34 mouse cellular contexts compared by ENCODE assay signal in the genomic region with DNA sequence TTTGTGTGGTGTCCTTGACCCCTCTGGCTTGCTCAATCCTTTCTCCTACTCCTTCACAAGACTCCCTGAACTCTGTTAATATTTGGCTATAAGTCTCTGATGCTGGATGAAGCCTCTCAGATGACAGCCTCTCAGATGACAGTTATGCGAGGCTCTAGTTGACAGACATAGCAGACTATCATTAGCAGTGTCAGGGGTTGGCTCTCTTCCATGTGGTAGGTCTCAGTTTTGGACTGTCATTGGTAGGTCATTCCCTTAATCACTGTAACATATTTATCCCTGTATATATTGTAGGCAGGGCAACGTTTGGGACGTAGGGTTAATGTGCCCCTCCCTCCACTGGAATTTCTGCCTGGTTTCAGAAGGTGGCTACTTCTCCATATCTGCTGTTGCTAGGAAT. TPM values are rescaled to one million over a fixed set of nuclear protein-coding genes. Genes with fewer than 3 reads are reported as not detected.
"Had no signal": no experiment of that assay in that cellular context is flagged by ENCODE, and none has a peak within 500 bp of the region (broad histone marks: within the 10 kb centered on the region; RNA-seq: fewer than 3 reads in every experiment).

No protein-coding gene starts in this region.

- H3K9me3 ChIP-seq: embryonic facial prominence, embryonic 10.5 days; embryonic facial prominence, embryonic 12.5 days; embryonic facial prominence, embryonic 13.5 days; embryonic facial prominence, embryonic 15.5 days; forebrain, embryonic 10.5 days; forebrain, embryonic 12.5 days; forebrain, embryonic 13.5 days; forebrain, embryonic 15.5 days had no signal

- ATAC-seq: forebrain, embryonic 13.5 days; forebrain, embryonic 14.5 days; forebrain, embryonic 15.5 days; forebrain, embryonic 16.5 days; forebrain, postnatal 0 days had no signal

- H3K27ac ChIP-seq: embryonic facial prominence, embryonic 10.5 days; embryonic facial prominence, embryonic 12.5 days; embryonic facial prominence, embryonic 13.5 days; embryonic facial prominence, embryonic 15.5 days; forebrain, embryonic 10.5 days; forebrain, embryonic 12.5 days; forebrain, embryonic 13.5 days; forebrain, embryonic 15.5 days; gastrocnemius, adult 2 months had no signal

- DNase-seq: cerebellum, adult 18-20 months; cerebellum, adult 2 months; cerebellum, adult 8-10 months; cerebellum, adult 9-10 months; cerebellum, adult 9-11 months; cerebellum, postnatal 10 days; cerebellum, postnatal 14 days; cerebellum, postnatal 25 days; cerebellum, postnatal 36 days; embryo, embryonic 11 days; forebrain, postnatal 0 days; gastrocnemius, adult 2 months; gastrocnemius, postnatal 10 days; gastrocnemius, postnatal 14 days; gastrocnemius, postnatal 25 days; gastrocnemius, postnatal 36 days; heart, adult 11 months had no signal

- H3K4me2 ChIP-seq: embryonic facial prominence, embryonic 12.5 days; embryonic facial prominence, embryonic 13.5 days; embryonic facial prominence, embryonic 15.5 days; forebrain, embryonic 12.5 days; forebrain, embryonic 13.5 days; forebrain, embryonic 15.5 days had no signal

- H3K27me3 ChIP-seq: embryonic facial prominence, embryonic 12.5 days; embryonic facial prominence, embryonic 13.5 days; embryonic facial prominence, embryonic 15.5 days; forebrain, embryonic 12.5 days; forebrain, embryonic 13.5 days; forebrain, embryonic 15.5 days had no signal

- H3K4me3 ChIP-seq: embryonic facial prominence, embryonic 10.5 days; embryonic facial prominence, embryonic 12.5 days; embryonic facial prominence, embryonic 13.5 days; embryonic facial prominence, embryonic 15.5 days; erythroblast, embryonic 14.5 days; forebrain, embryonic 10.5 days; forebrain, embryonic 12.5 days; forebrain, embryonic 13.5 days; forebrain, embryonic 15.5 days; gastrocnemius, adult 2 months had no signal

- H3K4me1 ChIP-seq: embryonic facial prominence, embryonic 10.5 days; embryonic facial prominence, embryonic 12.5 days; embryonic facial prominence, embryonic 13.5 days; embryonic facial prominence, embryonic 15.5 days; forebrain, embryonic 10.5 days; forebrain, embryonic 12.5 days; forebrain, embryonic 13.5 days; forebrain, embryonic 15.5 days had no signal

- H3K9ac ChIP-seq: embryonic facial prominence, embryonic 12.5 days; embryonic facial prominence, embryonic 13.5 days; embryonic facial prominence, embryonic 15.5 days; forebrain, embryonic 12.5 days; forebrain, embryonic 13.5 days; forebrain, embryonic 15.5 days; forebrain, postnatal 0 days had no signal

- H3K36me3 ChIP-seq: embryonic facial prominence, embryonic 10.5 days; embryonic facial prominence, embryonic 12.5 days; embryonic facial prominence, embryonic 13.5 days; embryonic facial prominence, embryonic 15.5 days; forebrain, embryonic 10.5 days; forebrain, embryonic 12.5 days; forebrain, embryonic 15.5 days had no signal

RNA-seq across cellular contexts. Expression of gene Fstl5, which starts 22.9 kb away (rescaled TPM):
- total RNA-seq: common myeloid progenitor, adult 5-6 weeks; gastrocnemius, adult 18-20 months; gastrocnemius, adult 2 months; gastrocnemius, adult 8-10 months; gastrocnemius, postnatal 14 days; gastrocnemius, postnatal 25 days; gastrocnemius, postnatal 36 days; gastrocnemius, postnatal 4 days; granulocyte monocyte progenitor cell, adult 5-6 weeks had no signal
- polyA plus RNA-seq: erythroblast, embryonic 14.5 days; gonadal fat pad, adult 2 months had no signal
